Mouse (Mus musculus) E14TG2a.4 (cell line): Measurements from ENCODE around the gene Zfp72.

Experiments used
- H3K27me3 ChIP-seq: 2 replicates; pipeline ENCODE4 v1.6.1; 2014; ENCODE audit warnings: low read length, control low read depth; ENCODE audit not compliant: insufficient read depth
- H3K36me3 ChIP-seq: 2 replicates; pipeline ENCODE4 v1.6.1; 2014; ENCODE audit warnings: low read length, control low read depth; ENCODE audit not compliant: insufficient read depth
- H3K4me1 ChIP-seq: replicated peaks from 2 replicates; pipeline ENCODE4 v1.6.1; 2014; ENCODE audit warnings: low read depth, low read length, control low read depth
- H3K4me3 ChIP-seq: replicated peaks from 2 replicates; pipeline ENCODE4 v1.5.1; 2014; ENCODE audit warnings: mild to moderate bottlenecking, low read length
- H3K9me3 ChIP-seq: 2 replicates; pipeline ENCODE4 v1.6.1; 2014; ENCODE audit warnings: low read length, control low read depth
- CTCF ChIP-seq: conservative IDR thresholded peaks from 2 replicates; pipeline ENCODE4 v1.5.1; 2014; ENCODE audit warnings: low read length
- NANOG ChIP-seq: IDR thresholded peaks from 2 replicates; pipeline ENCODE4 v1.6.1; 2014; ENCODE audit warnings: borderline replicate concordance, low read length, mixed read lengths
- POU5F1 ChIP-seq: IDR thresholded peaks from 2 replicates; pipeline ENCODE4 v1.6.1; 2014; ENCODE audit warnings: low read length, borderline replicate concordance

Gene Zfp72

GRCm38 (mm10) chr13:74363176-74363858 is 27.3 kb downstream of the Zfp72 start:
- no peaks in the 10 kb centered on the region for H3K9me3 ChIP-seq
- peaks cover 11% of the 10 kb centered on the region for H3K4me1 ChIP-seq
- no peaks in the 10 kb centered on the region for H3K27me3 ChIP-seq
- H3K4me3 ChIP-seq = no peak overlapping the region
- TF ChIP-seq CTCF (no peak), POU5F1 (no peak), NANOG (no peak)
- peaks cover 28% of the 10 kb centered on the region for H3K36me3 ChIP-seq

- Histone ChIP-seq H3K4me1 (peaks cover 3% of the 10 kb centered on the region), H3K9me3 (no peaks in the 10 kb centered on the region), H3K4me3 (no peak overlapping the region), H3K36me3 (peaks cover 34% of the 10 kb centered on the region), H3K27me3 (no peaks in the 10 kb centered on the region)
- no peak for TF ChIP-seq POU5F1
- no peak for TF ChIP-seq NANOG
These were observed 28.4 kb downstream of the Zfp72 start for GRCm38 (mm10) chr13:74362218-74362617.

GRCm38 (mm10) chr13:74356491-74356890 is 34.1 kb downstream of the Zfp72 start:
- no peak for TF ChIP-seq CTCF
- no peak for TF ChIP-seq NANOG
- TF ChIP-seq POU5F1 = no peak
- H3K4me3 ChIP-seq = no peak overlapping the region
- H3K36me3 ChIP-seq = peaks cover 78% of the 10 kb centered on the region
- H3K4me1 ChIP-seq = no peaks in the 10 kb centered on the region
- H3K9me3 ChIP-seq = no peaks in the 10 kb centered on the region
- no peaks in the 10 kb centered on the region for H3K27me3 ChIP-seq

GRCm38 (mm10) chr13:74350435-74350906 is 40.2 kb downstream of the Zfp72 start:
- TF ChIP-seq NANOG = no peak
- no peak for TF ChIP-seq POU5F1
- TF ChIP-seq CTCF = no peak
- Histone ChIP-seq H3K36me3 (peaks cover 32% of the 10 kb centered on the region), H3K9me3 (no peaks in the 10 kb centered on the region), H3K4me3 (peak overlapping the region; percentile 89), H3K4me1 (peaks cover 15% of the 10 kb centered on the region), H3K27me3 (no peaks in the 10 kb centered on the region)

- Histone ChIP-seq H3K9me3 (no peaks in the 10 kb centered on the region), H3K4me1 (peaks cover 15% of the 10 kb centered on the region), H3K36me3 (peaks cover 35% of the 10 kb centered on the region), H3K4me3 (peak within 1 kb of the TSS; percentile 89), H3K27me3 (no peaks in the 10 kb centered on the region)
- TF ChIP-seq NANOG (no peak), CTCF (no peak), POU5F1 (no peak)
These were observed 40.8 kb downstream of the Zfp72 start, which contains the start of the genes Sdha and Ccdc127 for GRCm38 (mm10) chr13:74349566-74350434. Gene Sdha, minus strand, starts transcription at chr13:74350280. Gene Ccdc127, plus strand, starts transcription at chr13:74350309.

- Histone ChIP-seq H3K4me1 (no peaks in the 10 kb centered on the region), H3K4me3 (no peak overlapping the region), H3K9me3 (no peaks in the 10 kb centered on the region), H3K27me3 (no peaks in the 10 kb centered on the region), H3K36me3 (peaks cover 87% of the 10 kb centered on the region)
- TF ChIP-seq CTCF (peak; percentile 87), NANOG (no peak)
These were observed 49.6 kb downstream of the Zfp72 start for GRCm38 (mm10) chr13:74341036-74341435.

- H3K4me1 ChIP-seq = no peaks in the 10 kb centered on the region
- no peaks in the 10 kb centered on the region for H3K27me3 ChIP-seq
- no peak overlapping the region for H3K4me3 ChIP-seq
- H3K9me3 ChIP-seq = no peaks in the 10 kb centered on the region
- TF ChIP-seq POU5F1 (no peak), CTCF (no peak), NANOG (no peak)
- peaks cover 90% of the 10 kb centered on the region for H3K36me3 ChIP-seq
These were observed 61.3 kb downstream of the Zfp72 start for GRCm38 (mm10) chr13:74329321-74329720.
